Mouse (Mus musculus) neural tube, embryonic 15.5 days (tissue): ENCODE measurements around the gene Scgb1c1. TPM values are rescaled to one million over a fixed set of nuclear protein-coding genes. Genes with fewer than 3 reads are reported as not detected.

ENCODE experiments used
- ATAC-seq: fragments of 200-750 bp; cut with Nextera tagmentation; 2 replicates; pipeline ENCODE4 v1.8.0; 2017; ENCODE audit warnings: mild to moderate bottlenecking, moderate TSS enrichment, moderate library complexity; ENCODE audit not compliant: low FRiP score
- H3K27ac ChIP-seq: fragments of 300-500 bp; sonication (generic); replicated peaks from 2 replicates; pipeline ENCODE4 v1.5.1; 2015; ENCODE audit warnings: mild to moderate bottlenecking, inconsistent platforms
- H3K27me3 ChIP-seq: fragments of 300-500 bp; sonication (generic); replicated peaks from 2 replicates; pipeline ENCODE4 v1.6.1; 2015; ENCODE audit warnings: inconsistent platforms
- H3K36me3 ChIP-seq: fragments of 300-500 bp; sonication (generic); 2 replicates; pipeline ENCODE4 v1.6.1; 2015; ENCODE audit warnings: inconsistent platforms
- H3K4me1 ChIP-seq: fragments of 300-500 bp; sonication (generic); 2 replicates; pipeline ENCODE4 v1.6.1; 2015; ENCODE audit warnings: inconsistent platforms
- H3K4me2 ChIP-seq: fragments of 300-500 bp; sonication (generic); 2 replicates; pipeline ENCODE4 v1.6.1; 2015; ENCODE audit warnings: inconsistent platforms, mild to moderate bottlenecking, moderate library complexity
- H3K4me3 ChIP-seq: fragments of 300-500 bp; sonication (generic); replicated peaks from 2 replicates; pipeline ENCODE4 v1.5.1; 2015; ENCODE audit warnings: mild to moderate bottlenecking, inconsistent platforms
- H3K9ac ChIP-seq: fragments of 300-500 bp; sonication (generic); replicated peaks from 2 replicates; pipeline ENCODE4 v1.6.1; 2015; ENCODE audit warnings: mild to moderate bottlenecking, inconsistent platforms
- H3K9me3 ChIP-seq: fragments of 300-500 bp; sonication (generic); replicated peaks from 2 replicates; pipeline ENCODE4 v1.6.1; 2016; ENCODE audit warnings: inconsistent platforms
- WGBS: fragments of 180-500 bp; shearing (Covaris S2); methylation state at CpG from one replicate; pipeline ENCODE4 v1.1.7; 2015; ENCODE audit warnings: mixed read lengths; 5-methylcytosine and 5-hydroxymethylcytosine counted together
- polyA plus RNA-seq: library from polyadenylated mRNA; unstranded; fragments of >200 nt; fragmentation: Nextera tagmentation; extraction: Ambion mirVana; gene quantifications from 2 replicates; pipeline ENCODE4 v1.2.1, GENCODE M21; 2015

The Scgb1c1 gene
- polyA plus RNA-seq, 1 experiment from 2014 or later = not detected

- no peaks in the 10 kb centered on the region for H3K9me3 ChIP-seq
- peaks cover 78% of the 10 kb centered on the region for H3K36me3 ChIP-seq
- WGBS = 93% methylated on average over 7 of the region's 7 CpGs
- no peaks in the 10 kb centered on the region for H3K4me1 ChIP-seq
- ATAC-seq = no peak
- H3K27ac ChIP-seq = no peak overlapping the region
- H3K4me3 ChIP-seq = no peak overlapping the region
- H3K9ac ChIP-seq = no peak overlapping the region
- H3K4me2 ChIP-seq = no peak overlapping the region
- H3K27me3 ChIP-seq = no peaks in the 10 kb centered on the region
These were observed 48.7 kb downstream of the Scgb1c1 start for GRCm38 (mm10) chr7:140894031-140894430.

DNA sequence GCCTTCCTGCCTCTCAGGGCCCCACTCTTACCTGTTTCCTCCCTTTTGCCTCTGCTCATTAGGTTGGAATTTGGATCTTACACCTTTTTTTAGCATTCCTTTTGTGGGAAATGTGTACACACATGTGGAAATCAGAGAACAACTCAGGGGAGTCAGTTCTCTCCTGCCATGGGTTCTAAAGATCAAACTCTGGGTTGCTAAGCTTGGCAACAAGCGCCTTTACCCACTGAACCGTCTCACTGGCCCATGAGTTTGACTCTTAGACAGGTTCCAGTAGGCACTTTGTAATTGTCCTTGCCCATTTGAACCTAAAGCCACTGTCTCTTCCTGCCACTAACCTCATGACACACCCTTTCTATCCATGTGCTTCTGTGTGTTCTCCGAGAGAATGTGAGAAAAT lies 49.3 kb downstream of the Scgb1c1 start:
- Histone ChIP-seq H3K9me3 (no peaks in the 10 kb centered on the region), H3K36me3 (peaks cover 77% of the 10 kb centered on the region), H3K4me2 (no peak overlapping the region), H3K27ac (no peak overlapping the region), H3K4me3 (no peak overlapping the region), H3K27me3 (no peaks in the 10 kb centered on the region), H3K9ac (no peak overlapping the region), H3K4me1 (no peaks in the 10 kb centered on the region)
- WGBS = 92% methylated on average over 3 of the region's 3 CpGs
- no peak for ATAC-seq

Other genes with a start within 250 kb of the Scgb1c1 start
- 0.01 TPM in 1 of 2 replicates, not detected in the other for gene Olfr46, start 244.3 kb upstream of the Scgb1c1 start, polyA plus RNA-seq
- not detected in 2 replicates for gene Olfr61, start 216.6 kb upstream of the Scgb1c1 start, polyA plus RNA-seq
- gene Olfr53, start 199.1 kb upstream of the Scgb1c1 start, polyA plus RNA-seq = not detected in 2 replicates
- gene Olfr539, start 185.6 kb upstream of the Scgb1c1 start, polyA plus RNA-seq = 0.01 TPM in 2 replicates
- gene Olfr45, start 163.6 kb upstream of the Scgb1c1 start, polyA plus RNA-seq = not detected in 2 replicates
- gene Olfr541, start 148.3 kb upstream of the Scgb1c1 start, polyA plus RNA-seq = not detected in 2 replicates
- not detected in 2 replicates for gene Cyp2e1, start 81.8 kb upstream of the Scgb1c1 start, polyA plus RNA-seq
- 0.47 and 0.73 TPM in 2 replicates for gene Syce1, start 57.7 kb upstream of the Scgb1c1 start, polyA plus RNA-seq
- gene Zfp941, start 23.4 kb upstream of the Scgb1c1 start, polyA plus RNA-seq = 29.4 and 33.1 TPM in 2 replicates
- 0.23 and 0.46 TPM in 2 replicates for gene Urah, start 10.5 kb upstream of the Scgb1c1 start, polyA plus RNA-seq
- gene Odf3, start 2.3 kb downstream of the Scgb1c1 start, polyA plus RNA-seq = not detected in 2 replicates
- gene Gm45785, start 10.8 kb downstream of the Scgb1c1 start, polyA plus RNA-seq = not detected in 2 replicates
- gene Ric8a, start 11.4 kb downstream of the Scgb1c1 start, polyA plus RNA-seq = 91.9 and 94.8 TPM in 2 replicates
- 45.8 and 49.1 TPM in 2 replicates for gene Bet1l, start 12.0 kb downstream of the Scgb1c1 start, polyA plus RNA-seq
- gene Psmd13, start 36.4 kb downstream of the Scgb1c1 start, polyA plus RNA-seq = 253 and 254 TPM in 2 replicates
- 61.9 and 67.8 TPM in 2 replicates for gene Sirt3, start 36.8 kb downstream of the Scgb1c1 start, polyA plus RNA-seq
- gene Cox8b, start 54.9 kb downstream of the Scgb1c1 start, polyA plus RNA-seq = 1.5 and 4.8 TPM in 2 replicates
- 0.67 and 5.6 TPM in 2 replicates for gene Nlrp6, start 75.4 kb downstream of the Scgb1c1 start, polyA plus RNA-seq
- 6.3 and 10.2 TPM in 2 replicates for gene Pgghg, start 95.8 kb downstream of the Scgb1c1 start, polyA plus RNA-seq
- 3.0 and 4.5 TPM in 2 replicates for gene Ifitm5, start 104.7 kb downstream of the Scgb1c1 start, polyA plus RNA-seq
- gene Gm45717, start 110.4 kb downstream of the Scgb1c1 start, polyA plus RNA-seq = not detected in 2 replicates
- 197 and 409 TPM in 2 replicates for gene Ifitm2, start 110.4 kb downstream of the Scgb1c1 start, polyA plus RNA-seq
- 20.6 and 115 TPM in 2 replicates for gene Ifitm1, start 121.7 kb downstream of the Scgb1c1 start, polyA plus RNA-seq
- 50.1 and 243 TPM in 2 replicates for gene Ifitm3, start 165.2 kb downstream of the Scgb1c1 start, polyA plus RNA-seq
- gene Ifitm6, start 172.4 kb downstream of the Scgb1c1 start, polyA plus RNA-seq = 1.7 and 1.8 TPM in 2 replicates
- gene Gm17387, start 183.6 kb downstream of the Scgb1c1 start, polyA plus RNA-seq = not detected in 2 replicates
- 39.3 and 51.2 TPM in 2 replicates for gene B4galnt4, start 215.6 kb downstream of the Scgb1c1 start, polyA plus RNA-seq
- gene Pkp3, start 232.7 kb downstream of the Scgb1c1 start, polyA plus RNA-seq = 0.18 and 8.4 TPM in 2 replicates